Mouse (Mus musculus) fibroblast of lung, adult 2 months (primary cell): ENCODE measurements around the gene Olfr981.
"Not testable (repeated sequence)": the region's sequence is repeated elsewhere in the genome, so short reads cannot be mapped to it uniquely, and the experiment has no call there.

ENCODE experiments used
- DNase-seq: peaks from one replicate; pipeline ENCODE4 v3.0.0-alpha.2; 2011; ENCODE audit warnings: low read depth

The Olfr981 gene

GRCm38 (mm10) chr9:40021164-40021563 lies at the start of gene Olfr981:
TSS of gene Olfr981 (plus strand) at chr9:40021464.
- DNase-seq: no peak

- DNase-seq: not testable (repeated sequence)
These were observed 44.6 kb upstream of the Olfr981 start for GRCm38 (mm10) chr9:39976581-39977145.

- no peak for DNase-seq
These were observed 29.5 kb upstream of the Olfr981 start, which contains the start of gene Olfr978 for GRCm38 (mm10) chr9:39991813-39992212. TSS of gene Olfr978 (plus strand) at chr9:39992113.

- no peak for DNase-seq
These were observed 17.9 kb upstream of the Olfr981 start, which contains the start of gene Olfr979 for GRCm38 (mm10) chr9:40003365-40003764. TSS of gene Olfr979 (minus strand) at chr9:40003465.

DNA sequence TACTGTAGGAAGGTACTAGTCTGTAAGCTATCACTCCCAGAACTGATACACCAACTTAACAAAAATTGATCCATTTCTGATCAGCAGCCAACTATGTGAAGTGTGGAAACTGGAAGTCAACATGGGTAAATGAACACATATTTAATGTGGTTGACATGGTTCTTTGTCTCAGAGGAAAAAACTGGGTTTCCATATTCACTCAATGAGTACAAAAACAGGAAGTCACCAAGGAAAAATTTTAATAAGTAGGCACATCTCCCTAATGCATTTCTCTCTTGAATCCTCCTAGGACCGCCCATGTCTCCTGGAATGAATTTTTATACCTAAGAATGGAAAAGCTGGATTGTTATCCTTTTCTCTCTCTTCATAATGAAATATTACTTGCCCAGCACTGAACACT lies 11.8 kb upstream of the Olfr981 start, which contains the start of gene Olfr980:
TSS of gene Olfr980 (minus strand) at position 101 of the 400 bp plus-strand sequence.
- DNase-seq: no peak

- no peak for DNase-seq
These were observed 28.9 kb downstream of the Olfr981 start for GRCm38 (mm10) chr9:40050138-40050537.

DNA sequence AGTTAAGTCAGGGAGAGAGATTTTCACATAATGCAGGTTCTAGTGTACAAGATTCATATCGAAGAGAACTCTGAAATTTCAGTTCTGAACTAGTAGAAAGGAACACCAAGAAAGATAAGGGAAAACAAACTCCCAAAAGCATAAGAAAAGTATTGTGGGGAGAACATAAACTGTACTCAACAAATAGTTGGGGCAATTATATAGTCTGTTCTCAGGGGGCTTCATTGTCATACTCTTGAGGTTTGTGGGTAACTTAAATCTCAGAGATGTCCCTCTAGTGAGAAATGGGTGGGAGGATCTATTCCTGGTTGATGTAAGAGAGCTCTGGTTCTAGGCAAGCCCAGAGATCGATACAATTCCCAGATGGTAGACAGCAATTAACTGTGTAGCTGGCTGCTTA lies 52.3 kb downstream of the Olfr981 start, which contains the start of gene Olfr982:
TSS of gene Olfr982 (plus strand) at position 301 of the 400 bp plus-strand sequence.
- DNase-seq: no peak
